Mouse (Mus musculus) forebrain, embryonic 13.5 days (tissue): ENCODE data around the gene Arfgap1. TPM values are rescaled to one million over a fixed set of nuclear protein-coding genes. Genes with fewer than 3 reads are reported as not detected.

Source experiments
- ATAC-seq: fragments of 200-750 bp; cut with Nextera tagmentation; 2 replicates; pipeline ENCODE4 v1.8.0; 2017
- H3K27ac ChIP-seq: fragments of 300-500 bp; sonication (generic); 2 replicates; pipeline ENCODE4 v1.5.1; 2015; ENCODE audit warnings: inconsistent platforms, mild to moderate bottlenecking, moderate library complexity
- H3K27me3 ChIP-seq: fragments of 300-500 bp; sonication (generic); 2 replicates; pipeline ENCODE4 v1.6.1; 2015; ENCODE audit warnings: mild to moderate bottlenecking, inconsistent platforms
- H3K36me3 ChIP-seq: fragments of 300-500 bp; sonication (generic); 2 replicates; pipeline ENCODE4 v1.6.1; 2015; ENCODE audit warnings: mild to moderate bottlenecking, inconsistent platforms; ENCODE audit not compliant: poor library complexity, severe bottlenecking
- H3K4me1 ChIP-seq: fragments of 300-500 bp; sonication (generic); 2 replicates; pipeline ENCODE4 v1.6.1; 2015; ENCODE audit warnings: inconsistent platforms
- H3K4me2 ChIP-seq: fragments of 300-500 bp; sonication (generic); 2 replicates; pipeline ENCODE4 v1.6.1; 2015; ENCODE audit warnings: inconsistent platforms, mild to moderate bottlenecking, moderate library complexity
- H3K4me3 ChIP-seq: fragments of 300-500 bp; sonication (generic); 2 replicates; pipeline ENCODE4 v1.5.1; 2015; ENCODE audit warnings: mild to moderate bottlenecking, inconsistent platforms
- H3K9ac ChIP-seq: fragments of 300-500 bp; sonication (generic); 2 replicates; pipeline ENCODE4 v1.6.1; 2015; ENCODE audit warnings: mild to moderate bottlenecking, inconsistent platforms
- H3K9me3 ChIP-seq: fragments of 300-500 bp; sonication (generic); replicated peaks from 2 replicates; pipeline ENCODE4 v1.6.1; 2016; ENCODE audit warnings: inconsistent platforms
- WGBS: fragments of 180-500 bp; shearing (Covaris S2); methylation state at CpG from one replicate; pipeline ENCODE4 v1.1.7; 2015; 5-methylcytosine and 5-hydroxymethylcytosine counted together
- polyA plus RNA-seq: library from polyadenylated mRNA; unstranded; fragments of >200 nt; fragmentation: Nextera tagmentation; extraction: Ambion mirVana; gene quantifications from 2 replicates; pipeline ENCODE4 v1.2.1, GENCODE M21; 2015

The Arfgap1 gene
- polyA plus RNA-seq, 1 experiment from 2014 or later: 83.0 TPM

- peak overlapping the region; percentile 86 for H3K4me2 ChIP-seq
- H3K9me3 ChIP-seq: no peaks in the 10 kb centered on the region
- peak overlapping the region; percentile 80 for H3K9ac ChIP-seq
- H3K4me1 ChIP-seq: peaks cover 47% of the 10 kb centered on the region
- peaks cover 6% of the 10 kb centered on the region; the same call in 1 of the 2 replicates for H3K27me3 ChIP-seq
- 3% methylated on average over 2 of the region's 2 CpGs for WGBS
- H3K36me3 ChIP-seq: no peaks in the 10 kb centered on the region
- H3K27ac ChIP-seq: peak overlapping the region; percentile 92
- peak overlapping the region; percentile 69 for H3K4me3 ChIP-seq
- no peak for ATAC-seq
Observed at GRCm38 (mm10) chr2:180953638-180954037, 13.4 kb upstream of the Arfgap1 start.

- no peaks in the 10 kb centered on the region for H3K9me3 ChIP-seq
- ATAC-seq: peak; percentile 94
- peak within 1 kb of the TSS; percentile 92 for H3K27ac ChIP-seq
- WGBS: under 1% methylated on average over 47 of the region's 52 CpGs
- peaks cover 47% of the 10 kb centered on the region for H3K4me1 ChIP-seq
- H3K4me3 ChIP-seq: peak within 1 kb of the TSS; percentile 69
- no peaks in the 10 kb centered on the region for H3K36me3 ChIP-seq
- H3K9ac ChIP-seq: peak within 1 kb of the TSS; percentile 80
- peak within 1 kb of the TSS; percentile 86 for H3K4me2 ChIP-seq
- H3K27me3 ChIP-seq: peaks cover 6% of the 10 kb centered on the region; the same call in 1 of the 2 replicates
Observed at GRCm38 (mm10) chr2:180954061-180955047, 12.7 kb upstream of the Arfgap1 start, which contains the start of gene Nkain4. Gene Nkain4, minus strand, starts transcription at chr2:180954699.

- no peaks in the 10 kb centered on the region for H3K9me3 ChIP-seq
- H3K4me2 ChIP-seq: no peak overlapping the region
- H3K36me3 ChIP-seq: no peaks in the 10 kb centered on the region
- no peak overlapping the region for H3K9ac ChIP-seq
- ATAC-seq: no peak
- WGBS: 77% methylated on average over 7 of the region's 7 CpGs
- peaks cover 9% of the 10 kb centered on the region; the same call in 1 of the 2 replicates for H3K27me3 ChIP-seq
- peaks cover 12% of the 10 kb centered on the region; the same call in 1 of the 2 replicates for H3K4me1 ChIP-seq
- no peak overlapping the region for H3K4me3 ChIP-seq
- no peak overlapping the region for H3K27ac ChIP-seq
Observed at GRCm38 (mm10) chr2:180959605-180960004, 7.4 kb upstream of the Arfgap1 start.

- Histone ChIP-seq H3K36me3 (no peaks in the 10 kb centered on the region), H3K4me2 (no peak overlapping the region), H3K27me3 (peaks cover 6% of the 10 kb centered on the region; the same call in 1 of the 2 replicates), H3K9me3 (no peaks in the 10 kb centered on the region), H3K27ac (no peak overlapping the region), H3K4me1 (peaks cover 6% of the 10 kb centered on the region; the same call in 1 of the 2 replicates), H3K9ac (no peak overlapping the region), H3K4me3 (no peak overlapping the region)
- WGBS: 83% methylated on average over 3 of the region's 3 CpGs
- no peak for ATAC-seq
Observed at GRCm38 (mm10) chr2:180960187-180960586, 6.8 kb upstream of the Arfgap1 start.

- Histone ChIP-seq H3K4me2 (no peak overlapping the region), H3K27ac (no peak overlapping the region), H3K36me3 (no peaks in the 10 kb centered on the region), H3K9ac (no peak overlapping the region), H3K4me1 (peaks cover 15% of the 10 kb centered on the region), H3K27me3 (0 out of 2 replicates have a peak, but pooled peaks cover 2% of the 10 kb centered on the region), H3K4me3 (no peak overlapping the region), H3K9me3 (no peaks in the 10 kb centered on the region)
- WGBS: 71% methylated on average over 2 of the region's 2 CpGs
- no peak for ATAC-seq
Observed at GRCm38 (mm10) chr2:180962616-180963308, 4.3 kb upstream of the Arfgap1 start.

GRCm38 (mm10) chr2:180963956-180964355 lies 3.1 kb upstream of the Arfgap1 start:
- Histone ChIP-seq H3K4me2 (no peak overlapping the region), H3K4me3 (no peak overlapping the region), H3K36me3 (0 out of 2 replicates have a peak, but pooled peaks cover 3% of the 10 kb centered on the region), H3K27me3 (0 out of 2 replicates have a peak, but pooled peaks cover 2% of the 10 kb centered on the region), H3K27ac (no peak overlapping the region), H3K9ac (no peak overlapping the region), H3K4me1 (peaks cover 27% of the 10 kb centered on the region), H3K9me3 (no peaks in the 10 kb centered on the region)
- ATAC-seq: no peak
- WGBS: 5% methylated on average over 5 of the region's 5 CpGs

GRCm38 (mm10) chr2:180966092-180966882 lies 738 bp upstream of the Arfgap1 start:
- H3K27me3 ChIP-seq: 0 out of 2 replicates have a peak, but pooled peaks cover 2% of the 10 kb centered on the region
- peak overlapping the region; percentile 96 for H3K4me3 ChIP-seq
- H3K9ac ChIP-seq: peak overlapping the region; percentile 97
- 15% methylated on average over 14 of the region's 14 CpGs for WGBS
- peaks cover 21% of the 10 kb centered on the region for H3K36me3 ChIP-seq
- H3K9me3 ChIP-seq: no peaks in the 10 kb centered on the region
- peak overlapping the region; percentile 99 for H3K4me2 ChIP-seq
- H3K4me1 ChIP-seq: peaks cover 29% of the 10 kb centered on the region
- ATAC-seq: no peak
- H3K27ac ChIP-seq: peak overlapping the region; percentile 87

GRCm38 (mm10) chr2:180981133-180981532 lies 14.1 kb downstream of the Arfgap1 start:
- 85% methylated on average over 6 of the region's 6 CpGs for WGBS
- no peaks in the 10 kb centered on the region for H3K27me3 ChIP-seq
- H3K27ac ChIP-seq: no peak overlapping the region
- no peaks in the 10 kb centered on the region for H3K4me1 ChIP-seq
- no peak overlapping the region for H3K9ac ChIP-seq
- H3K9me3 ChIP-seq: no peaks in the 10 kb centered on the region
- peaks cover 82% of the 10 kb centered on the region for H3K36me3 ChIP-seq
- H3K4me2 ChIP-seq: no peak overlapping the region
- no peak for ATAC-seq
- H3K4me3 ChIP-seq: no peak overlapping the region

GRCm38 (mm10) chr2:180985635-180986034 lies 18.6 kb downstream of the Arfgap1 start:
- WGBS: 85% methylated on average over 2 of the region's 2 CpGs
- Histone ChIP-seq H3K4me3 (no peak overlapping the region), H3K36me3 (peaks cover 37% of the 10 kb centered on the region), H3K27ac (no peak overlapping the region), H3K4me1 (no peaks in the 10 kb centered on the region), H3K4me2 (no peak overlapping the region), H3K9ac (no peak overlapping the region), H3K27me3 (no peaks in the 10 kb centered on the region), H3K9me3 (no peaks in the 10 kb centered on the region)
- ATAC-seq: no peak

GRCm38 (mm10) chr2:180986449-180986848 lies 19.4 kb downstream of the Arfgap1 start, which contains the start of gene Col20a1:
Gene Col20a1, plus strand, starts transcription at chr2:180986535.
- Histone ChIP-seq H3K27ac (no peak within 1 kb of the TSS), H3K27me3 (no peaks in the 10 kb centered on the region), H3K9ac (no peak within 1 kb of the TSS), H3K4me2 (no peak within 1 kb of the TSS), H3K9me3 (no peaks in the 10 kb centered on the region), H3K36me3 (peaks cover 29% of the 10 kb centered on the region), H3K4me1 (no peaks in the 10 kb centered on the region), H3K4me3 (no peak within 1 kb of the TSS)
- no peak for ATAC-seq
- WGBS: 49% methylated on average over 2 of the region's 2 CpGs

- Histone ChIP-seq H3K36me3 (peaks cover 24% of the 10 kb centered on the region), H3K4me3 (no peak overlapping the region), H3K4me2 (no peak overlapping the region), H3K9me3 (no peaks in the 10 kb centered on the region), H3K27ac (no peak overlapping the region), H3K27me3 (no peaks in the 10 kb centered on the region), H3K9ac (no peak overlapping the region), H3K4me1 (no peaks in the 10 kb centered on the region)
- no peak for ATAC-seq
- 83% methylated on average over 1 of the region's 1 CpGs for WGBS
Observed at GRCm38 (mm10) chr2:180987001-180987400, 20.0 kb downstream of the Arfgap1 start.
